Mouse (Mus musculus) liver, postnatal 0 days (tissue): ENCODE measurements around the gene Lrrc23. TPM values are rescaled to one million over a fixed set of nuclear protein-coding genes. Genes with fewer than 3 reads are reported as not detected.

Experiments used
- ATAC-seq: fragments of 200-750 bp; cut with Nextera tagmentation; 2 replicates; pipeline ENCODE4 v1.8.0; 2017; ENCODE audit warnings: mild to moderate bottlenecking, moderate library complexity
- DNase-seq: peaks from one replicate; pipeline ENCODE4 v3.0.0-alpha.2; 2016
- H3K27ac ChIP-seq: fragments of 300-500 bp; sonication (generic); 2 replicates; pipeline ENCODE4 v1.5.1; 2014; ENCODE audit warnings: antibody characterized with exemption, moderate library complexity, mild to moderate bottlenecking, low read depth
- H3K27me3 ChIP-seq: fragments of 300-500 bp; sonication (generic); 2 replicates; pipeline ENCODE4 v1.6.1; 2014; ENCODE audit warnings: low read length, control low read depth, mixed read lengths; ENCODE audit not compliant: insufficient read depth
- H3K36me3 ChIP-seq: fragments of 300-500 bp; sonication (generic); replicated peaks from 2 replicates; pipeline ENCODE4 v1.6.1; 2014; ENCODE audit warnings: mild to moderate bottlenecking, control low read depth, low read length, moderate library complexity, mixed read lengths; ENCODE audit not compliant: insufficient read depth
- H3K4me1 ChIP-seq: fragments of 300-500 bp; sonication (generic); 2 replicates; pipeline ENCODE4 v1.6.1; 2014; ENCODE audit warnings: antibody characterized with exemption, mild to moderate bottlenecking, control low read depth; ENCODE audit not compliant: insufficient read depth
- H3K4me2 ChIP-seq: fragments of 300-500 bp; sonication (generic); 2 replicates; pipeline ENCODE4 v1.6.1; 2014; ENCODE audit warnings: low read depth, mild to moderate bottlenecking, low read length, moderate library complexity, mixed read lengths
- H3K4me3 ChIP-seq: fragments of 300-500 bp; sonication (generic); 2 replicates; pipeline ENCODE4 v1.5.1; 2014; ENCODE audit warnings: low read depth, low read length
- H3K9ac ChIP-seq: fragments of 300-500 bp; sonication (generic); replicated peaks from 2 replicates; pipeline ENCODE4 v1.6.1; 2014; ENCODE audit warnings: mild to moderate bottlenecking, moderate library complexity
- H3K9me3 ChIP-seq: fragments of 300-500 bp; sonication (generic); 2 replicates; pipeline ENCODE4 v1.6.1; 2016; ENCODE audit warnings: mild to moderate bottlenecking, control low read depth, low read length, mixed read lengths
- CTCF ChIP-seq: sonication (generic); IDR thresholded peaks from 2 replicates; pipeline ENCODE4 v1.5.1; 2016; ENCODE audit warnings: antibody characterized with exemption, low read depth
- EP300 ChIP-seq: IDR thresholded peaks from 2 replicates; pipeline ENCODE4 v1.6.1; 2016; ENCODE audit warnings: antibody characterized with exemption, low read depth, mild to moderate bottlenecking
- WGBS: fragments of 180-500 bp; shearing (Covaris S2); extraction: QIAGEN DNeasy Blood & Tissue Kit; methylation state at CpG from one replicate; pipeline ENCODE4 v1.1.7; 2014; ENCODE audit not compliant: insufficient replicate concordance; 5-methylcytosine and 5-hydroxymethylcytosine counted together
- polyA plus RNA-seq: library from polyadenylated mRNA; unstranded; fragments of >200 nt; fragmentation: Nextera tagmentation; extraction: Ambion mirVana; gene quantifications from 2 replicates; pipeline ENCODE4 v1.2.1, GENCODE M21; 2015

Gene Lrrc23
- polyA plus RNA-seq, 1 experiment from 2014 or later: 0.16 TPM

- WGBS: 60% methylated on average over 5 of the region's 5 CpGs
- ATAC-seq: no peak
- no peak for TF ChIP-seq EP300
- TF ChIP-seq CTCF: no peak
- H3K4me1 ChIP-seq: peaks cover 29% of the 10 kb centered on the region
- peak overlapping the region; percentile 88; the same call in 1 of the 2 replicates for H3K4me2 ChIP-seq
- H3K9me3 ChIP-seq: no peaks in the 10 kb centered on the region
- peak overlapping the region; percentile 40; the same call in 1 of the 2 replicates for H3K27ac ChIP-seq
- H3K9ac ChIP-seq: peak overlapping the region; percentile 41; the same call in 1 of the 2 replicates
- DNase-seq: no peak
- H3K36me3 ChIP-seq: no peaks in the 10 kb centered on the region
- H3K4me3 ChIP-seq: no peak overlapping the region
- peaks cover 22% of the 10 kb centered on the region for H3K27me3 ChIP-seq
Measured at GRCm38 (mm10) chr6:124757909-124758848, 21.3 kb downstream of the Lrrc23 start.

- DNase-seq (no peak), ATAC-seq (no peak)
- Histone ChIP-seq H3K4me3 (peak overlapping the region; percentile 72), H3K27me3 (peaks cover 22% of the 10 kb centered on the region), H3K27ac (peak overlapping the region; percentile 40; the same call in 1 of the 2 replicates), H3K4me2 (peak overlapping the region; percentile 88), H3K9ac (peak overlapping the region; percentile 41; the same call in 1 of the 2 replicates), H3K9me3 (no peaks in the 10 kb centered on the region), H3K36me3 (no peaks in the 10 kb centered on the region), H3K4me1 (peaks cover 29% of the 10 kb centered on the region)
- TF ChIP-seq EP300 (no peak), CTCF (no peak)
- WGBS: 32% methylated on average over 5 of the region's 5 CpGs
Measured at GRCm38 (mm10) chr6:124757351-124757880, 22.1 kb downstream of the Lrrc23 start.

GRCm38 (mm10) chr6:124756652-124757350 is 22.7 kb downstream of the Lrrc23 start:
- H3K27ac ChIP-seq: peak overlapping the region; percentile 92
- TF ChIP-seq EP300 (no peak), CTCF (no peak)
- H3K9ac ChIP-seq: peak overlapping the region; percentile 79
- peaks cover 29% of the 10 kb centered on the region for H3K4me1 ChIP-seq
- peaks cover 22% of the 10 kb centered on the region for H3K27me3 ChIP-seq
- H3K36me3 ChIP-seq: no peaks in the 10 kb centered on the region
- H3K4me2 ChIP-seq: peak overlapping the region; percentile 88
- 3% methylated on average over 40 of the region's 54 CpGs for WGBS
- H3K4me3 ChIP-seq: peak overlapping the region; percentile 72
- DNase-seq (peak; percentile 74), ATAC-seq (peak; percentile 67)
- no peaks in the 10 kb centered on the region for H3K9me3 ChIP-seq

GRCm38 (mm10) chr6:124755831-124756595 is 23.5 kb downstream of the Lrrc23 start, which contains the start of the genes Gm45234 and Atn1:
Gene Gm45234 (minus strand): TSS chr6:124756021.
Gene Atn1 (minus strand): TSS chr6:124756524.
- Histone ChIP-seq H3K9ac (peak within 1 kb of the TSS; percentile 79), H3K36me3 (no peaks in the 10 kb centered on the region), H3K4me2 (peak within 1 kb of the TSS; percentile 88), H3K27me3 (peaks cover 22% of the 10 kb centered on the region), H3K4me1 (peaks cover 32% of the 10 kb centered on the region), H3K4me3 (peak within 1 kb of the TSS; percentile 72), H3K27ac (peak within 1 kb of the TSS; percentile 92), H3K9me3 (no peaks in the 10 kb centered on the region)
- TF ChIP-seq EP300: no peak
- no peak for TF ChIP-seq CTCF
- WGBS: under 1% methylated on average over 52 of the region's 100 CpGs
- DNase-seq (peak; percentile 73), ATAC-seq (peak; percentile 66)

GRCm38 (mm10) chr6:124755306-124755705 is 24.2 kb downstream of the Lrrc23 start:
- ATAC-seq: no peak
- 19% methylated on average over 3 of the region's 3 CpGs for WGBS
- TF ChIP-seq EP300 (no peak), CTCF (no peak)
- Histone ChIP-seq H3K9me3 (no peaks in the 10 kb centered on the region), H3K27ac (peak overlapping the region; percentile 92; the same call in 1 of the 2 replicates), H3K36me3 (no peaks in the 10 kb centered on the region), H3K4me3 (peak overlapping the region; percentile 72), H3K4me1 (peaks cover 32% of the 10 kb centered on the region), H3K27me3 (peaks cover 22% of the 10 kb centered on the region), H3K4me2 (peak overlapping the region; percentile 88), H3K9ac (peak overlapping the region; percentile 79)
- no peak for DNase-seq
